Mouse (Mus musculus): ENCODE data around the gene Dmbx1. TPM values are rescaled to one million over a fixed set of nuclear protein-coding genes. Genes with fewer than 3 reads are reported as not detected.
A peak's percentile ranks its signal among the peaks of the same experiment; 100 is the strongest.

Gene Dmbx1
- polyA plus RNA-seq, 1 experiment = 1.3 TPM

DNA sequence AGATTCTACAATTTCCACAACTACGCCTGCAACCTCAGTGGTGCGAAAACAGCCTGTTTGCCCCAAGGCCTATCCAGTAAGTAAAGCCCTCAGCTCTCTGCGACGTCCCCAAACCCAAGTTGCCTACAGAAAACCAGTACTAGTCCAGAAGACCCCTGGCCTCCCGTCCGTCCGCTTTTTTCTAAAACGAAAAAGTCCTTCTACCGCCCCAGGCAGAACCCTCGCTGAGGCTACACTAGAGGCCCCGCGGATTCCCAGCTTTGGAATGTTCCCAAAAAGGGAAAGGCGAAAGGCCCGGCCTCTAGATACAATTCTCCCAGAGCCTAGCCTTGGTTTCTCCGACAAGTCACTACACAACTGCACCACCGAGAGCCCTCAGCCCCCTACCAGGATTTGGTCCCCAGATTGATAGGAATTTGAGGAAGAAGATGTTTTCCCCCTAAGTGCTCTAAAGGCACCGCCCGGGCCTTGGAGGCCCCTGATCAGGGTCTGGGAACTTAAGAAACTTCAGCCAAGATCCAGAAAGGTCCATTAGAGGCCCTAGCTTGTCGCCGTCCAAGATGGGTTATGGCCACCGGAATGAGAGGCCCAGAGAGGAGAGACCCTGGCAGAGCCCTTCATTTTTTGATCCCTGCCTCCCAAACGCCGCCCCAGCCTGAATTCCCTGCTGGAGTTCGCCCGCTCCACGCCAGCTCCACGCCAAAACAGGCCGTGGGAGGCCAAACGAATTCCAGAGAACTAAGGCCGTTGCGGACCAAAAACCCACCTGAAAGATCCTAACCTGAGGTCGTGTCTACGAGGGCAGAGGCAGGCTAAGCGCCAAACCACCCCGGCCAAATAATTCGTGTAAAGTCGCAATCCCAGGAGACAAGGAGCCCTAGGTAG lies 1.2 kb downstream of the Dmbx1 start:
- no peak for TF ChIP-seq CTCF (IDR thresholded peaks at IDR 0.05; ENCODE audit: borderline replicate concordance, insufficient read depth, low read depth, low read length)
- TF ChIP-seq POLR2A (IDR thresholded peaks at IDR 0.05; ENCODE audit: borderline replicate concordance, insufficient read depth, low read length) = no peak
- peak; percentile 31 to 72 for DNase-seq
- Histone ChIP-seq H3K27me3 (ENCODE audit: control insufficient read depth, insufficient read depth, low read length) (peaks cover 21% of the 10 kb centered on the region; the same call in 1 of the 2 replicates), H3K27ac (ENCODE audit: insufficient read depth, low read length) (no peak overlapping the region), H3K4me3 (replicated peaks; ENCODE audit: insufficient read depth, low read depth, low read length) (no peak overlapping the region), H3K4me1 (ENCODE audit: control insufficient read depth, insufficient read depth, low read length) (peaks cover 4% of the 10 kb centered on the region; the same call in 1 of the 2 replicates)
- 7% methylated on average over 37 of the region's 37 CpGs for WGBS

DNA sequence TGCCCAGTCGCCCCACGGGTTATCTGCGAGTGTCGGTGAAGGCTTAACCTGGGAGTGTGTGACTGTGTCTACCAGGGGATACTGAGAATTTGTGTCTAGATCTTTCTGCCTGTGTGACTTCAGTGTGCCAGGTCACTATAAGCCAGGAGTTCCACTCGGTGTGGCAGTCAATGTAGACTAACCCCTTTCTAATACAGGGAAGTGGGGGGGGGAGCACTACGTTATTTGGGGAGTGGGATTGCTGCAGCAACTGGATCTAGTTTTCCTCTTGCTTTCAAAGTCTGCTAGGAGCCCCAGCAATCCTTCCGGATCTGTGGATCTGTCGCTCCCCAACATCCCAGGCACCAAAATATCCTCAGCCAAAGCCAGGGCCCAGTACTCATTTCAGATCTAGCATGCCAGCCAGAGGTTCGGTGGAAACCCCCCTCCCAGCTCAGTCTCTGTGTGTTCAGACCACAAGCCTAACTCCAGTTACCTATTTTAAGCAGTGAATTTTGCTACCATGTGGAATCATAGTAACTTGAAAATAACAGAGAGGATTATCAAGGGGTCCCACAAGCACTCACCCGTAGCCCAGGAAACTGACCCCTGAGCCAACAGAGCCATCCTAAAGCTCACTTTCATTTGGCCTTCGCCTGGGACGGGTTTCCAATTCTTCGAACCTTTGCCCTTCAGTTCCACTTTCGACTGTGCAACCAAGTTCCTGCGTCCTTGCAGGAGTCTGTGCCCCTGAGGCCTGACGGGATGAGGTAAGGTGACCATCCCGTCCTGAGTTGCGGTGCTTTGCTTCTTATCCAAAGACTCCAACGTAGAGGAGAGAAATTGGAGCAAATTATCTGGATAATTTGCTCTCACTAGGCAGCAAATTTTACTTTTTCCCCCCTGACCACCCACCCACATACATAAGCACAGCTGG lies 2.4 kb downstream of the Dmbx1 start:
- H3K4me1 ChIP-seq (ENCODE audit: control insufficient read depth, insufficient read depth, low read length) = peaks cover 4% of the 10 kb centered on the region; the same call in 1 of the 2 replicates
- TF ChIP-seq POLR2A (IDR thresholded peaks at IDR 0.05; ENCODE audit: borderline replicate concordance, insufficient read depth, low read length) (no peak), CTCF (IDR thresholded peaks at IDR 0.05; ENCODE audit: borderline replicate concordance, insufficient read depth, low read depth, low read length) (no peak)
- 23% methylated on average over 19 of the region's 19 CpGs for WGBS
- H3K4me3 ChIP-seq (replicated peaks; ENCODE audit: insufficient read depth, low read depth, low read length) = no peak overlapping the region
- H3K27me3 ChIP-seq (ENCODE audit: control insufficient read depth, insufficient read depth, low read length) = peaks cover 21% of the 10 kb centered on the region; the same call in 1 of the 2 replicates
- H3K27ac ChIP-seq (ENCODE audit: insufficient read depth, low read length) = no peak overlapping the region
- DNase-seq = peak in 1 of 2 experiments; percentile 14

DNA sequence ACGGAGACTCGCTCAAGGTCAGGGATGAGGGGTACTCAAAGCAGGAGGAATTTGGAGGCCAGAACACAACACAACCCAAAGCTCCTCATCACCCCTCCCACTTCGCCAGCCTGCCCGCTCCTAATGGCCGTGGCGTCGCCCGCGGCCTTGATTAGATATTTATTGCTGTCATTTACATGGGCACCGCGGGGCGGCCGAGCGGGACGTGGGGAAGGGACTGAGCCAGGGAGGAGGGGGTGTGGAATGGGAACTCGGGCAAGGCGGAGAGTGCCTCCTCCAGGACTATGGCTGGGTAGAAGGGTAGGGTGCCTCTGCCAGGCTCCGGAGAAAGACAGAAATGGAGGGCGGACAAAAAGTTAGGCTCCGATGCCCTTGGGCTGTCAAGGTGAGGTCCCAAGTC lies 3.1 kb downstream of the Dmbx1 start:
- H3K4me3 ChIP-seq (replicated peaks; ENCODE audit: insufficient read depth, low read depth, low read length) = no peak overlapping the region
- DNase-seq = no peak
- WGBS = 3% methylated on average over 20 of the region's 20 CpGs
- no peak overlapping the region for H3K27ac ChIP-seq (ENCODE audit: insufficient read depth, low read length)
- H3K27me3 ChIP-seq (ENCODE audit: control insufficient read depth, insufficient read depth, low read length) = peaks cover 21% of the 10 kb centered on the region; the same call in 1 of the 2 replicates
- TF ChIP-seq POLR2A (IDR thresholded peaks at IDR 0.05; ENCODE audit: borderline replicate concordance, insufficient read depth, low read length) (no peak), CTCF (IDR thresholded peaks at IDR 0.05; ENCODE audit: borderline replicate concordance, insufficient read depth, low read depth, low read length) (no peak)
- H3K4me1 ChIP-seq (ENCODE audit: control insufficient read depth, insufficient read depth, low read length) = peaks cover 4% of the 10 kb centered on the region; the same call in 1 of the 2 replicates

DNA sequence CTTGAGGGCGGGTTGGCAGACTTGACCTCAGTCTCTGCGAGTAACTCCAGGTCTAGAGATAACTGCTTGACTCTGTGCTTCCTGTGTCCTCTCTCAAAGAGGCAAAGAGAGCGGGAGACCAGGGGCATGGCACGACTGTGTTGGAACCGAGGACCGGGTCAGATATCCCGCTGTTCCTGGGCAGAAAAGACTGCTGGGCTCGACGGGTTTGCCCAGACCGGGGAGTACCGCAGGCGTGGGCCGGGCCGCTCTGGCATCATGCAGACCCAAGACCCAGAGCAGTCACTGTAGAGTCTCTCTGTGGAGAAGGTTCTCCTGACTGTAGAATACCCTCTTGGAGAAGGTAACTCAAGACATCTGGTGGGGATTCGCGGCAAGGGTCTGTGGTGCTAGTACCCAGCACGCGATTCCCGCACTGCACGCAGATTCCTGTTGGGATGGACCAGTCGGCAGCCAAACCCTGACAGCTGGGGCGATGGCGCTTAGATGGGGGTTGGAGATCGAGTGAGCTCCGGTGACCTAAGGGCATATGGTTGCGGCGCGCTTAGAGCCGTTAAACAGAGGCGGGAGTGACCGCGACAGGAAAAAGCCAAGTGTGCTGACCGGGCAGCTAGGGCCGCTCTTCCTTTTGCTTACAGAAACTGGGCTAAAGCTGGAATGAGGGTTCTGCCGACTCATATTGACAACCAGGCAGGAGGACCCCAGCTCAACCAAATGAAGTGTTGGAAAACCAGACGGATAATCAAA lies 3.7 kb downstream of the Dmbx1 start:
- Histone ChIP-seq H3K4me3 (replicated peaks; ENCODE audit: insufficient read depth, low read depth, low read length) (no peak overlapping the region), H3K27ac (ENCODE audit: insufficient read depth, low read length) (no peak overlapping the region), H3K4me1 (ENCODE audit: control insufficient read depth, insufficient read depth, low read length) (peaks cover 4% of the 10 kb centered on the region; the same call in 1 of the 2 replicates), H3K27me3 (ENCODE audit: control insufficient read depth, insufficient read depth, low read length) (peaks cover 20% of the 10 kb centered on the region; the same call in 1 of the 2 replicates)
- DNase-seq = no peak
- WGBS = 2% methylated on average over 36 of the region's 36 CpGs
- no peak for TF ChIP-seq POLR2A (IDR thresholded peaks at IDR 0.05; ENCODE audit: borderline replicate concordance, insufficient read depth, low read length)

DNA sequence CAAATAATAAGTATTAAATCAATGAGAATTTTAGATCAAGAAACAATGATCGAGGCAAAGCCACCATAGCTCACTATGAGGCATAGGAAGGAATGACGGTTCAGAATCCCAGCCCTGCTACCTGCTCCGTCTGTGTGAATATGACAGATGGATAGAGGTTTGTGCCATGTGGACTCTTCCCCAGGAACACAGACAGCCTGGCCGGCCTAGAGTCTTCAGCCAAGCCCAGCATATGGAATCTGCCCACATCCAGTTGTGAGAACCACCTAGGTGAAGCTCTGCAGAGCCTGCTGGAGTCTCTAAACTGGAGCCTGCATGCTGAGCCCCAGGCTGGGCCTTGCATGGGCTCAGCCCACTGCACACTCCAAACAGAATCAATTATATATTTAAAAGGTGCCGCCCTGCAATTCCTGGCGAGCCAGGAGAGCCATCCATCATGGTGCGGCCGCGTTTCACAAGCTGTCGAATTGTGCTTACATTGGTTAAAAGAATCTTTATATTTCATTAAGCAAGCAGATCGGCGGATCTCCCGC lies 8.1 kb downstream of the Dmbx1 start:
- H3K4me3 ChIP-seq (replicated peaks; ENCODE audit: insufficient read depth, low read depth, low read length) = no peak overlapping the region
- TF ChIP-seq CTCF (IDR thresholded peaks at IDR 0.05; ENCODE audit: borderline replicate concordance, insufficient read depth, low read depth, low read length) (no peak), POLR2A (IDR thresholded peaks at IDR 0.05; ENCODE audit: borderline replicate concordance, insufficient read depth, low read length) (no peak)
- DNase-seq = no peak
- H3K27me3 ChIP-seq (ENCODE audit: control insufficient read depth, insufficient read depth, low read length) = peaks cover 3% of the 10 kb centered on the region; the same call in 1 of the 2 replicates
- H3K4me1 ChIP-seq (ENCODE audit: control insufficient read depth, insufficient read depth, low read length) = no peaks in the 10 kb centered on the region
- WGBS = 57% methylated on average over 13 of the region's 13 CpGs
- no peak overlapping the region for H3K27ac ChIP-seq (ENCODE audit: insufficient read depth, low read length)

DNA sequence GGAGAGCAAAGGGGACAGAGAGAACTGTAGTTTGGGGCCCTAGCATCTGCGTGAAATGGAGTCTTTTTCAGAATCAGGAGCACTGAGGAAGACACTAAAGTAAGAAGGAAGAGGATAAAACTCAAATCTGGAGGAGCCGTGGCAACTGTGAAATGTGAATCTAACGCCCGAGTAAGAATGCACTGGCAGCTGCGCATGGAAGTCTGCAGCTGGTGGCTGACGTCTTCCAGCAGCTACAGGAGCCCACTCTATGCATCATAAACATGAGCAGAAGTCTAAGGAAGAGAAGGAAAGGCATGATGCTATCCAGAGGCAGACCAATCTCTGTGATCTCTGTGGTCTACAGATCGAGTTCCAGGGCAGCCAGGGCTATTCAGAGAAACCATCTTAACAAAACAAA lies 12.1 kb downstream of the Dmbx1 start:
- Histone ChIP-seq H3K27me3 (ENCODE audit: control insufficient read depth, insufficient read depth, low read length) (no peaks in the 10 kb centered on the region; the same call in 1 of the 2 replicates), H3K4me1 (ENCODE audit: control insufficient read depth, insufficient read depth, low read length) (no peaks in the 10 kb centered on the region), H3K4me3 (replicated peaks; ENCODE audit: insufficient read depth, low read depth, low read length) (no peak overlapping the region), H3K27ac (ENCODE audit: insufficient read depth, low read length) (no peak overlapping the region)
- no peak for DNase-seq
- TF ChIP-seq POLR2A (IDR thresholded peaks at IDR 0.05; ENCODE audit: borderline replicate concordance, insufficient read depth, low read length) (no peak), CTCF (IDR thresholded peaks at IDR 0.05; ENCODE audit: borderline replicate concordance, insufficient read depth, low read depth, low read length) (no peak)
- WGBS = 60% methylated on average over 7 of the region's 7 CpGs

All from cerebellum, adult 2 months (tissue).